Mouse (Mus musculus): ENCODE data around the gene Gm10643. TPM values are rescaled to one million over a fixed set of nuclear protein-coding genes. Genes with fewer than 3 reads are reported as not detected.
A peak's percentile ranks its signal among the peaks of the same experiment; 100 is the strongest.

The Gm10643 gene
- polyA plus RNA-seq, 1 experiment from 2014 or later: 1.2 TPM

- no peaks in the 10 kb centered on the region for H3K9me3 ChIP-seq (ENCODE audit: low read length)
- WGBS: 51% methylated on average over 5 of the region's 5 CpGs
- 0 out of 2 replicates have a peak, but pooled peaks cover under 1% of the 10 kb centered on the region for H3K4me1 ChIP-seq (ENCODE audit: insufficient read depth, low read length)
- H3K9ac ChIP-seq (replicated peaks; ENCODE audit: low read length): no peak overlapping the region
- H3K27me3 ChIP-seq (ENCODE audit: insufficient read depth, low read length): peaks cover 27% of the 10 kb centered on the region
- no peak overlapping the region for H3K4me3 ChIP-seq (ENCODE audit: low read length)
- no peak overlapping the region for H3K27ac ChIP-seq (ENCODE audit: low read length)
- H3K4me2 ChIP-seq (replicated peaks; ENCODE audit: low read depth, low read length): no peak overlapping the region
- ATAC-seq (ENCODE audit: low FRiP score, low TSS enrichment): no peak
- H3K36me3 ChIP-seq (ENCODE audit: insufficient read depth, low read length): no peaks in the 10 kb centered on the region
Observed at GRCm38 (mm10) chr8:84048171-84048570, 16.8 kb downstream of the Gm10643 start.

GRCm38 (mm10) chr8:84046505-84046904 is 18.4 kb downstream of the Gm10643 start:
- Histone ChIP-seq H3K9me3 (ENCODE audit: low read length) (no peaks in the 10 kb centered on the region), H3K27ac (ENCODE audit: low read length) (no peak overlapping the region), H3K4me3 (ENCODE audit: low read length) (no peak overlapping the region), H3K36me3 (ENCODE audit: insufficient read depth, low read length) (no peaks in the 10 kb centered on the region), H3K27me3 (ENCODE audit: insufficient read depth, low read length) (peaks cover 39% of the 10 kb centered on the region), H3K9ac (replicated peaks; ENCODE audit: low read length) (no peak overlapping the region), H3K4me2 (replicated peaks; ENCODE audit: low read depth, low read length) (no peak overlapping the region), H3K4me1 (ENCODE audit: insufficient read depth, low read length) (peaks cover 12% of the 10 kb centered on the region)
- WGBS: 81% methylated on average over 3 of the region's 3 CpGs
- no peak for ATAC-seq (ENCODE audit: low FRiP score, low TSS enrichment)

GRCm38 (mm10) chr8:84044900-84045299 is 20.0 kb downstream of the Gm10643 start, which contains the start of gene Rln3:
TSS of gene Rln3 (minus strand) at chr8:84045000.
- Histone ChIP-seq H3K27ac (ENCODE audit: low read length) (no peak within 1 kb of the TSS), H3K4me3 (ENCODE audit: low read length) (peak within 1 kb of the TSS; percentile 27), H3K9me3 (ENCODE audit: low read length) (no peaks in the 10 kb centered on the region), H3K4me1 (ENCODE audit: insufficient read depth, low read length) (peaks cover 12% of the 10 kb centered on the region), H3K4me2 (replicated peaks; ENCODE audit: low read depth, low read length) (peak within 1 kb of the TSS; percentile 35), H3K27me3 (ENCODE audit: insufficient read depth, low read length) (peaks cover 39% of the 10 kb centered on the region), H3K36me3 (ENCODE audit: insufficient read depth, low read length) (no peaks in the 10 kb centered on the region), H3K9ac (replicated peaks; ENCODE audit: low read length) (0 out of 2 replicates have a peak within 1 kb of the TSS, but pooled peaks have one; percentile 2)
- no peak for ATAC-seq (ENCODE audit: low FRiP score, low TSS enrichment)
- WGBS: 10% methylated on average over 9 of the region's 9 CpGs

GRCm38 (mm10) chr8:84044103-84044502 is 20.8 kb downstream of the Gm10643 start:
- Histone ChIP-seq H3K27ac (ENCODE audit: low read length) (no peak overlapping the region), H3K4me3 (ENCODE audit: low read length) (no peak overlapping the region), H3K4me1 (ENCODE audit: insufficient read depth, low read length) (peaks cover 12% of the 10 kb centered on the region), H3K9ac (replicated peaks; ENCODE audit: low read length) (no peak overlapping the region), H3K4me2 (replicated peaks; ENCODE audit: low read depth, low read length) (peak overlapping the region; percentile 35; the same call in 1 of the 2 replicates), H3K36me3 (ENCODE audit: insufficient read depth, low read length) (no peaks in the 10 kb centered on the region), H3K9me3 (ENCODE audit: low read length) (no peaks in the 10 kb centered on the region), H3K27me3 (ENCODE audit: insufficient read depth, low read length) (peaks cover 39% of the 10 kb centered on the region)
- WGBS: 9% methylated on average over 7 of the region's 7 CpGs
- ATAC-seq (ENCODE audit: low FRiP score, low TSS enrichment): no peak

- Histone ChIP-seq H3K4me3 (ENCODE audit: low read length) (no peak overlapping the region), H3K27me3 (ENCODE audit: insufficient read depth, low read length) (peaks cover 39% of the 10 kb centered on the region), H3K36me3 (ENCODE audit: insufficient read depth, low read length) (no peaks in the 10 kb centered on the region), H3K4me1 (ENCODE audit: insufficient read depth, low read length) (peaks cover 12% of the 10 kb centered on the region), H3K9me3 (ENCODE audit: low read length) (no peaks in the 10 kb centered on the region), H3K27ac (ENCODE audit: low read length) (no peak overlapping the region), H3K9ac (replicated peaks; ENCODE audit: low read length) (no peak overlapping the region), H3K4me2 (replicated peaks; ENCODE audit: low read depth, low read length) (peak overlapping the region; percentile 83)
- WGBS: 35% methylated on average over 12 of the region's 12 CpGs
- no peak for ATAC-seq (ENCODE audit: low FRiP score, low TSS enrichment)
Observed at GRCm38 (mm10) chr8:84042948-84043342, 22.0 kb downstream of the Gm10643 start.

- no peaks in the 10 kb centered on the region for H3K36me3 ChIP-seq (ENCODE audit: insufficient read depth, low read length)
- H3K4me2 ChIP-seq (replicated peaks; ENCODE audit: low read depth, low read length): peak within 1 kb of the TSS; percentile 83
- H3K9me3 ChIP-seq (ENCODE audit: low read length): no peaks in the 10 kb centered on the region
- H3K9ac ChIP-seq (replicated peaks; ENCODE audit: low read length): peak within 1 kb of the TSS; percentile 62
- peaks cover 39% of the 10 kb centered on the region for H3K27me3 ChIP-seq (ENCODE audit: insufficient read depth, low read length)
- ATAC-seq (ENCODE audit: low FRiP score, low TSS enrichment): peak; percentile 86
- H3K4me1 ChIP-seq (ENCODE audit: insufficient read depth, low read length): peaks cover 12% of the 10 kb centered on the region
- H3K4me3 ChIP-seq (ENCODE audit: low read length): peak within 1 kb of the TSS; percentile 50
- H3K27ac ChIP-seq (ENCODE audit: low read length): no peak within 1 kb of the TSS
- WGBS: 3% methylated on average over 40 of the region's 40 CpGs
Observed at GRCm38 (mm10) chr8:84042066-84042947, 22.6 kb downstream of the Gm10643 start, which contains the start of gene Il27ra. TSS of gene Il27ra (minus strand) at chr8:84042589.

- H3K27me3 ChIP-seq (ENCODE audit: insufficient read depth, low read length): peaks cover 20% of the 10 kb centered on the region
Observed at GRCm38 (mm10) chr8:84039050-84039449, 25.9 kb downstream of the Gm10643 start.

GRCm38 (mm10) chr8:84038015-84038414 is 26.9 kb downstream of the Gm10643 start:
- Histone ChIP-seq H3K36me3 (ENCODE audit: insufficient read depth, low read length) (no peaks in the 10 kb centered on the region), H3K27ac (ENCODE audit: low read length) (no peak overlapping the region), H3K4me2 (replicated peaks; ENCODE audit: low read depth, low read length) (no peak overlapping the region), H3K9me3 (ENCODE audit: low read length) (no peaks in the 10 kb centered on the region), H3K4me3 (ENCODE audit: low read length) (no peak overlapping the region), H3K9ac (replicated peaks; ENCODE audit: low read length) (no peak overlapping the region), H3K27me3 (ENCODE audit: insufficient read depth, low read length) (peaks cover 10% of the 10 kb centered on the region), H3K4me1 (ENCODE audit: insufficient read depth, low read length) (peaks cover 9% of the 10 kb centered on the region)
- no peak for ATAC-seq (ENCODE audit: low FRiP score, low TSS enrichment)
- 49% methylated on average over 5 of the region's 5 CpGs for WGBS

More at GRCm38 (mm10) chr8:84039050-84039449, 25.9 kb downstream of the Gm10643 start:
- WGBS: 6% methylated on average over 5 of the region's 5 CpGs
- Histone ChIP-seq H3K4me1 (ENCODE audit: insufficient read depth, low read length) (peaks cover 12% of the 10 kb centered on the region), H3K27ac (ENCODE audit: low read length) (no peak overlapping the region), H3K9ac (replicated peaks; ENCODE audit: low read length) (no peak overlapping the region), H3K4me3 (ENCODE audit: low read length) (no peak overlapping the region), H3K36me3 (ENCODE audit: insufficient read depth, low read length) (no peaks in the 10 kb centered on the region), H3K9me3 (ENCODE audit: low read length) (no peaks in the 10 kb centered on the region), H3K4me2 (replicated peaks; ENCODE audit: low read depth, low read length) (no peak overlapping the region)
- no peak for ATAC-seq (ENCODE audit: low FRiP score, low TSS enrichment)

GRCm38 (mm10) chr8:84032777-84033176 is 32.2 kb downstream of the Gm10643 start:
- 67% methylated on average over 4 of the region's 4 CpGs for WGBS
- no peak overlapping the region for H3K9ac ChIP-seq (replicated peaks; ENCODE audit: low read length)
- no peak for ATAC-seq (ENCODE audit: low FRiP score, low TSS enrichment)
- H3K4me3 ChIP-seq (ENCODE audit: low read length): no peak overlapping the region
- no peaks in the 10 kb centered on the region for H3K9me3 ChIP-seq (ENCODE audit: low read length)
- H3K36me3 ChIP-seq (ENCODE audit: insufficient read depth, low read length): no peaks in the 10 kb centered on the region; the same call in 1 of the 2 replicates
- H3K27me3 ChIP-seq (ENCODE audit: insufficient read depth, low read length): no peaks in the 10 kb centered on the region
- no peaks in the 10 kb centered on the region for H3K4me1 ChIP-seq (ENCODE audit: insufficient read depth, low read length)
- H3K4me2 ChIP-seq (replicated peaks; ENCODE audit: low read depth, low read length): no peak overlapping the region
- no peak overlapping the region for H3K27ac ChIP-seq (ENCODE audit: low read length)

- no peak overlapping the region for H3K9ac ChIP-seq (replicated peaks; ENCODE audit: low read length)
- H3K4me2 ChIP-seq (replicated peaks; ENCODE audit: low read depth, low read length): no peak overlapping the region
- no peak overlapping the region for H3K4me3 ChIP-seq (ENCODE audit: low read length)
- peaks cover 14% of the 10 kb centered on the region for H3K4me1 ChIP-seq (ENCODE audit: insufficient read depth, low read length)
- WGBS: 87% methylated on average over 5 of the region's 5 CpGs
- H3K27me3 ChIP-seq (ENCODE audit: insufficient read depth, low read length): no peaks in the 10 kb centered on the region; the same call in 1 of the 2 replicates
- no peak overlapping the region for H3K27ac ChIP-seq (ENCODE audit: low read length)
- no peaks in the 10 kb centered on the region for H3K9me3 ChIP-seq (ENCODE audit: low read length)
- H3K36me3 ChIP-seq (ENCODE audit: insufficient read depth, low read length): no peaks in the 10 kb centered on the region; the same call in 1 of the 2 replicates
- ATAC-seq (ENCODE audit: low FRiP score, low TSS enrichment): no peak
Observed at GRCm38 (mm10) chr8:84029272-84029671, 35.7 kb downstream of the Gm10643 start.
